Mouse (Mus musculus): Measurements from ENCODE around the gene Scpep1. TPM values are rescaled to one million over a fixed set of nuclear protein-coding genes. Genes with fewer than 3 reads are reported as not detected.
A peak's percentile ranks its signal among the peaks of the same experiment; 100 is the strongest.
"Not testable (repeated sequence)": the region's sequence is repeated elsewhere in the genome, so short reads cannot be mapped to it uniquely, and the experiment has no call there.

The Scpep1 gene
- polyA plus RNA-seq, 1 experiment from 2014 or later = 168 TPM

DNA sequence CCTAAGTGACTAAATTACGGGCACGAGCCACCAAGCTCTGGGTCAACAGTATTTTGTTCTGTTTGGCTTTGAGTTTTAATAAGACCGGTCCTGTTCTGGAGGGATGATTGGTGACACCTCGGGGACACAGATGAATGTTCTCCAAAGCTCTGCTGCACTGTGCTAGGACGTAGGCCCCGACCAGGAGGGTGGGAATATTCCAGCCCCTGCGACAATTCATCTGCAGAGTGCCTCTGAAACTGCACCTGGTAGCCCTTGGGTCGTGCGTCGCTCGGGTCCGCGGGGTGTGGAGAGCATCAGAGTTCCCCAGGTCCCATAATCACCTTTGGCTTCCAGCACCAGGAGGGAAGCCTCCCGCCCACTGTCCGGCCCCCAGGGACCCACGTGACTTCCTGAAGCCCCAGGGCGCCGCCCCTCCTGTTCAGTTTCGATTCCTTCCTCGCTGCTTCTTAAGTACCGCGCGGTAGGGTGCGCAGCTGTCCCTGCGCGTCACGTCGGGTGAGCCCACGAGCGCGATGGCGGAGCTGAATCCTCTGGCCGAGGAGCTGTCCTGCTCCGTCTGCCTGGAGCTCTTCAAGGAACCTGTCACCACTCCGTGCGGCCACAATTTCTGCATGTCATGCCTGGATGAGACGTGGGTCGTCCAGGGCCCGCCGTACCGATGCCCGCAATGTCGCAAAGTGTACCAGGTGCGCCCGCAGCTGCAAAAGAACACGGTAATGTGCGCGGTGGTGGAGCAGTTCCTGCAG, 43.9 kb upstream of the Scpep1 start, which contains the start of gene Trim25:
Trim25 (plus strand) TSS at position 403 of the 749 bp plus-strand sequence.
- peaks cover 31% of the 10 kb centered on the region for H3K4me1 ChIP-seq (ENCODE audit: control insufficient read depth, insufficient read depth, low read length)
- peak within 1 kb of the TSS; percentile 80 for H3K4me2 ChIP-seq (ENCODE audit: low read depth, low read length)
- H3K27ac ChIP-seq (ENCODE audit: low read length) = peak within 1 kb of the TSS; percentile 78
- H3K9ac ChIP-seq (ENCODE audit: low read depth, low read length) = peak within 1 kb of the TSS; percentile 91
- peak; percentile 93 for ATAC-seq
- H3K9me3 ChIP-seq (ENCODE audit: control insufficient read depth, low read length) = no peaks in the 10 kb centered on the region
- H3K27me3 ChIP-seq (replicated peaks; ENCODE audit: control insufficient read depth, insufficient read depth, low read length) = no peaks in the 10 kb centered on the region
- no peaks in the 10 kb centered on the region for H3K36me3 ChIP-seq (ENCODE audit: control insufficient read depth, insufficient read depth, low read length)
- peak within 1 kb of the TSS; percentile 80 for H3K4me3 ChIP-seq (ENCODE audit: low read length)
- 3% methylated on average over 48 of the region's 48 CpGs for WGBS

DNA sequence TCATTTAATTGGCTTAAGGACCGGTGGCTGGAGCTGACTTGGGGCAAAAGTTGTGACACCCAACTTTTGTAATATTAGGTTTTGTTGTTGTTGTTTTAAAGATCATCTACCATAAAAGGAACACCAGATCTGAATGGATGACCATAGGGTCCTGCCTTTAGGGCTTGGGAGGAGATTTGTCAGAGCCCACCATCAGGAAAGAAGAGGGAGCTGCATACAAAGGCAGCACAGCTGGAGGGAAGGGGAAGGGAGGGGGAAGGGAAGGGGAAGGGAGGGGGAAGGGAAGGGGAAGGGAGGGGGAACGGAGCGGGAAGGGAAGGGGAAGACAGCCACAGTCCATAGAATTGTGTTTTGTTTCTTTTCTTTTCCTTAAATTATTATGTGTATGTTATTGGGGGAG, 43.1 kb upstream of the Scpep1 start:
- H3K4me2 ChIP-seq (ENCODE audit: low read depth, low read length) = peak overlapping the region; percentile 80; the same call in 1 of the 2 replicates
- H3K27ac ChIP-seq (ENCODE audit: low read length) = no peak overlapping the region
- no peaks in the 10 kb centered on the region for H3K27me3 ChIP-seq (replicated peaks; ENCODE audit: control insufficient read depth, insufficient read depth, low read length)
- no peak for ATAC-seq
- no peaks in the 10 kb centered on the region for H3K9me3 ChIP-seq (ENCODE audit: control insufficient read depth, low read length)
- whole genome bisulfite sequencing = 24% methylated on average over 3 of the region's 3 CpGs
- H3K4me1 ChIP-seq (ENCODE audit: control insufficient read depth, insufficient read depth, low read length) = peaks cover 28% of the 10 kb centered on the region
- no peak overlapping the region for H3K9ac ChIP-seq (ENCODE audit: low read depth, low read length)
- H3K4me3 ChIP-seq (ENCODE audit: low read length) = no peak overlapping the region
- H3K36me3 ChIP-seq (ENCODE audit: control insufficient read depth, insufficient read depth, low read length) = no peaks in the 10 kb centered on the region

DNA sequence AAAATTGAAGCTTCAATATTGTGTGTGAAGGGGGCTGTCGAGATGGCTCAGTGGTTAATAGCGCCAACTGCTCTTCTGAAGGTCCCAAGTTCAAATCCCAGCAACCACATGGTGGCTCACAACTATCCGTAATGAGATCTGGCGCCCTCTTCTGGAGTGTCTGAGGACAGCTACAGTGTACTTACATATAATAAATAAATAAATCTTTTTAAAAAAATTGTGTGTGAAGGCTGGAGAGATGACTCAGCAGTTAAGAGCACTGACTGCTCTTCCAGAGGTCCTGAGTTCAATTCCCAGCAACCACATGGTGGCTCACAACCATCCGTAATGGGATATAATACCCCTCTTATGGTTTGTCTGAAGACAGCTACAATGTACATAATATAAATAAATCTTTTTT, 42.1 kb upstream of the Scpep1 start:
- H3K27me3 ChIP-seq (replicated peaks; ENCODE audit: control insufficient read depth, insufficient read depth, low read length); ATAC-seq; H3K4me2 ChIP-seq (ENCODE audit: low read depth, low read length); H3K9me3 ChIP-seq (ENCODE audit: control insufficient read depth, low read length); H3K4me3 ChIP-seq (ENCODE audit: low read length); H3K36me3 ChIP-seq (ENCODE audit: control insufficient read depth, insufficient read depth, low read length); H3K27ac ChIP-seq (ENCODE audit: low read length); H3K9ac ChIP-seq (ENCODE audit: low read depth, low read length): not testable (repeated sequence)
- WGBS = 86% methylated on average over 5 of the region's 5 CpGs
- H3K4me1 ChIP-seq (ENCODE audit: control insufficient read depth, insufficient read depth, low read length) = peaks cover 17% of the 10 kb centered on the region; the same call in 1 of the 2 replicates

DNA sequence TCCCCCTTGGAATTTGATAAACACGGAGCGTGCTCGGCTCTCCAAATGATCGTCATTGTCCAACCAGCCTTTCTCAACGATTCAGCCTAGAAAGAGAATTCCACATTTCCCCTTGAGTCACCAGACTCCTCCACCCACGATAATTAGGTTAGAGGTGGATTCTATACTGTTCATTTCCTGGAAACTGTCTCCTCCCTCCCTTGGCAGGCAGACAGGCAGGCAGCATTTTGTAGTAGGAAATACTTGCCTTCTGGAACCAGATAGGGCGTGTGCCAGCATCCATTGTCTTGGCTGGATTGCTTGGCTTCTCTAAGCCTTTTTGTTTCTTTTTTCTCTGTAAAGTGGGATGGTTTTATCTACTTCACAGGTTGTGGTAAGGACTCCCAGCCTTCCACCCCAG, 41.2 kb upstream of the Scpep1 start:
- ATAC-seq = peak; percentile 13; the same call in 1 of the 2 replicates

DNA sequence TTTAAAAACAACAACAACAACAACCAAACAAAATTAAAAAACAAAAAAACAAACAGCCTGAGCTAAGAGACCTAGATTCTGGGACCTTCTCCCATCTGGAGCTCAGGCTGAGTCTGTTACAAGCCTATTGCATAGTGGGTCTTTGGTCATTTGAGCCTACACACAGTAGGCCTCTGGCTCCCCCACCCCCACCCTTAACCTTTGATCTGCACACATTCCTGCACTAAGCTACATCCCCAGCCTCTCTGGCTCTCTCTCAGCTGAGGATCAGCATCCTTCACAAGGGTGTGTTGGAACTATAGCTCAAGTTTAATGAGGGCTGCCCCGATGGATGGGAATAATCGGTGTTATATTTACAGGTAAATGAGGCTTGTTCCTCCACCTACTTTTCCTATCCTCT, 40.4 kb upstream of the Scpep1 start:
- H3K4me2 ChIP-seq (ENCODE audit: low read depth, low read length) = no peak overlapping the region
- WGBS = 83% methylated on average over 2 of the region's 2 CpGs
- H3K36me3 ChIP-seq (ENCODE audit: control insufficient read depth, insufficient read depth, low read length) = no peaks in the 10 kb centered on the region
- H3K4me3 ChIP-seq (ENCODE audit: low read length) = no peak overlapping the region
- no peaks in the 10 kb centered on the region for H3K9me3 ChIP-seq (ENCODE audit: control insufficient read depth, low read length)
- H3K27ac ChIP-seq (ENCODE audit: low read length) = no peak overlapping the region
- H3K27me3 ChIP-seq (replicated peaks; ENCODE audit: control insufficient read depth, insufficient read depth, low read length) = no peaks in the 10 kb centered on the region
- H3K4me1 ChIP-seq (ENCODE audit: control insufficient read depth, insufficient read depth, low read length) = 0 out of 2 replicates have a peak, but pooled peaks cover 8% of the 10 kb centered on the region
- H3K9ac ChIP-seq (ENCODE audit: low read depth, low read length) = no peak overlapping the region
- no peak for ATAC-seq

More for the DNA sequence above, 41.2 kb upstream of the Scpep1 start:
- Histone ChIP-seq H3K4me1 (ENCODE audit: control insufficient read depth, insufficient read depth, low read length) (peaks cover 12% of the 10 kb centered on the region; the same call in 1 of the 2 replicates), H3K4me3 (ENCODE audit: low read length) (no peak overlapping the region), H3K36me3 (ENCODE audit: control insufficient read depth, insufficient read depth, low read length) (no peaks in the 10 kb centered on the region), H3K27me3 (replicated peaks; ENCODE audit: control insufficient read depth, insufficient read depth, low read length) (no peaks in the 10 kb centered on the region), H3K9ac (ENCODE audit: low read depth, low read length) (no peak overlapping the region), H3K27ac (ENCODE audit: low read length) (peak overlapping the region; percentile 34), H3K9me3 (ENCODE audit: control insufficient read depth, low read length) (no peaks in the 10 kb centered on the region), H3K4me2 (ENCODE audit: low read depth, low read length) (no peak overlapping the region; the same call in 1 of the 2 replicates)
- 56% methylated on average over 7 of the region's 7 CpGs for WGBS

DNA sequence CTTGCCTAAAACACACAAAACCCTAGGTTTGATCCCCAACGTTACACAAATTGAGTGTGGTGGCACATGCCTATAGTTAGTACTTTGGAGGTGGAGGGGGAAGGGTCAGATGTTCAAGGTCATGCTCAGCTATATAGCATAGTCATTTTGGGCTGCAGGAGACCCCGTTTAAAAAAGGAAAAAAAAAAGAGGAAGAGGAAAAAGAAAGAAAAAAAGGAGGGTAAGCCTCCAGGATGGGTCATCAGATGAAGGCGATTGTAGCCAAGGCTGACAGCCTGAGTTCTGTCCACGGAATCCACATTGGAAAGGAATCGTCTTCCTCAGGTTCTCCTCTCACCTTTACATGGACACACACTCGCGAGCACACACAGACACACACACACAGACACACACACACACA, 39.2 kb upstream of the Scpep1 start:
- H3K4me3 ChIP-seq (ENCODE audit: low read length) = no peak overlapping the region
- H3K27ac ChIP-seq (ENCODE audit: low read length) = no peak overlapping the region
- H3K27me3 ChIP-seq (replicated peaks; ENCODE audit: control insufficient read depth, insufficient read depth, low read length) = no peaks in the 10 kb centered on the region
- peaks cover 2% of the 10 kb centered on the region; the same call in 1 of the 2 replicates for H3K36me3 ChIP-seq (ENCODE audit: control insufficient read depth, insufficient read depth, low read length)
- H3K9ac ChIP-seq (ENCODE audit: low read depth, low read length) = no peak overlapping the region
- no peak for ATAC-seq
- H3K9me3 ChIP-seq (ENCODE audit: control insufficient read depth, low read length) = no peaks in the 10 kb centered on the region
- H3K4me1 ChIP-seq (ENCODE audit: control insufficient read depth, insufficient read depth, low read length) = 0 out of 2 replicates have a peak, but pooled peaks cover 8% of the 10 kb centered on the region
- 85% methylated on average over 7 of the region's 7 CpGs for WGBS
- no peak overlapping the region for H3K4me2 ChIP-seq (ENCODE audit: low read depth, low read length)

DNA sequence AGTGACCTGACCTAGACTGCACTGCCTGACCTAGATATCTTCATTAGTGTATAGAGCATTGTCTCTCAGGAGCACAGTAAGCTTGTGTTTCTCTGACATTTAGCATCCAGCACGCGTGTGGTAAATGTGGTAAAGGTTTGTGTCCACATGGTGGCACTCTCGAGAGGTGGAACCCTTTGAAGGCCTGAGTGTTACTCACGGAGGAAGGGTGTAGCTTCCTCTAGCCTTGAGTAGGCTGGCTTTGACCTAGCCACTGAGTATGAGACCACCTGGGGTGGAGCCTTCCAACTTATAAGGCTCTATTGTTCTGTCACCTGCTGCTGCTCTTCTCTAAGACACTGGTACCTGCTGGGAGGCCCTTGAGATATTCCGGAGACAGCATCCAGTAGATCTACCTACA, 38.4 kb upstream of the Scpep1 start:
- 0 out of 2 replicates have a peak, but pooled peaks cover 5% of the 10 kb centered on the region for H3K4me1 ChIP-seq (ENCODE audit: control insufficient read depth, insufficient read depth, low read length)
- H3K27me3 ChIP-seq (replicated peaks; ENCODE audit: control insufficient read depth, insufficient read depth, low read length) = no peaks in the 10 kb centered on the region
- H3K9ac ChIP-seq (ENCODE audit: low read depth, low read length) = 0 out of 2 replicates have a peak overlapping the region, but pooled peaks have one; percentile 17
- H3K9me3 ChIP-seq (ENCODE audit: control insufficient read depth, low read length) = no peaks in the 10 kb centered on the region
- 22% methylated on average over 5 of the region's 5 CpGs for WGBS
- peak; percentile 35; the same call in 1 of the 2 replicates for ATAC-seq
- H3K4me3 ChIP-seq (ENCODE audit: low read length) = no peak overlapping the region
- H3K4me2 ChIP-seq (ENCODE audit: low read depth, low read length) = no peak overlapping the region
- no peak overlapping the region for H3K27ac ChIP-seq (ENCODE audit: low read length)
- H3K36me3 ChIP-seq (ENCODE audit: control insufficient read depth, insufficient read depth, low read length) = peaks cover 2% of the 10 kb centered on the region; the same call in 1 of the 2 replicates

DNA sequence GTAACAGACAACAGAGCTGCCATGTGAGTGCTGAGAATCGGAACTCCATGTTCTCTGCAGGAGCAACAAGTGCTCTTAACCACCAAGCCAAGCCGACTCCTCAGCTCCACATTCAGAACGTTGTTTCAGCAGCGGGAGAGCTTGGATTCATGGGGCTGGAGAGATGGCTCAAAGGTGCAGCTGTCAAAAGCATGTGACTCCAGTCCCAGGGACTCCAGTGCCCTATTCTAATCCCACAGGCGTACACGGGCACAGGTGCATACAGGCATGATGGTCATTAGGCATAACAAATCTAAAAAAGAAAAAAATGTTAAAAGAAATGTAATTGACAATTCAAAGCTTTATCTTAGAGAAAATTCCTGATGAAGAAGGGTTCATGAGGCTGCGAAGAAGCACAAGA, 37.9 kb upstream of the Scpep1 start:
- no peak for ATAC-seq
- H3K27ac ChIP-seq (ENCODE audit: low read length) = no peak overlapping the region
- H3K9ac ChIP-seq (ENCODE audit: low read depth, low read length) = no peak overlapping the region
- H3K4me1 ChIP-seq (ENCODE audit: control insufficient read depth, insufficient read depth, low read length) = 0 out of 2 replicates have a peak, but pooled peaks cover 4% of the 10 kb centered on the region
- no peaks in the 10 kb centered on the region for H3K27me3 ChIP-seq (replicated peaks; ENCODE audit: control insufficient read depth, insufficient read depth, low read length)
- peaks cover 2% of the 10 kb centered on the region; the same call in 1 of the 2 replicates for H3K36me3 ChIP-seq (ENCODE audit: control insufficient read depth, insufficient read depth, low read length)
- no peak overlapping the region for H3K4me2 ChIP-seq (ENCODE audit: low read depth, low read length)
- H3K4me3 ChIP-seq (ENCODE audit: low read length) = no peak overlapping the region
- H3K9me3 ChIP-seq (ENCODE audit: control insufficient read depth, low read length) = no peaks in the 10 kb centered on the region
- WGBS = 55% methylated on average over 7 of the region's 7 CpGs

DNA sequence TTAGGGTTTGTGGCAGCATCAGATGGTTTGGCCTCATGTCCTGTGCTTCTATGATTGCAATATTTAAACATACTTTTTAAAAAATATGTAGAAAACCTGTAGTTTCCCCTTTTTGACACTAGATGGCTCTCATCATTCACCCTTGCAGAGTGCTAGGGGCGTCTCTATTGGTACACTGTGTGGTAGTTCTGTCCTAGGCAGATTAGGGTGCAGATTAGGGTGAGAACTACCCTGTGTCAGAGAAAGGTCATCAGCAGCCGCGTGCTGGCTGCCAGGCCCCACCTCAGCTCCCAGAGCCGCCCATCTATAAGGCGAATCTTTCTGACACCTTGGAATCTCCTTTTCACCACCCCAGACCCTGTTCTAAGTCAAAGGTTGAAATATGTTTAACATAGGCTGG, 34.3 kb upstream of the Scpep1 start:
- ATAC-seq = 0 out of 2 replicates have a peak, but pooled peaks have one; percentile 38
- peaks cover 2% of the 10 kb centered on the region; the same call in 1 of the 2 replicates for H3K36me3 ChIP-seq (ENCODE audit: control insufficient read depth, insufficient read depth, low read length)
- no peaks in the 10 kb centered on the region for H3K9me3 ChIP-seq (ENCODE audit: control insufficient read depth, low read length)
- H3K27ac ChIP-seq (ENCODE audit: low read length) = no peak overlapping the region
- no peak overlapping the region for H3K9ac ChIP-seq (ENCODE audit: low read depth, low read length)
- no peaks in the 10 kb centered on the region for H3K4me1 ChIP-seq (ENCODE audit: control insufficient read depth, insufficient read depth, low read length)
- no peak overlapping the region for H3K4me2 ChIP-seq (ENCODE audit: low read depth, low read length)
- H3K27me3 ChIP-seq (replicated peaks; ENCODE audit: control insufficient read depth, insufficient read depth, low read length) = no peaks in the 10 kb centered on the region
- H3K4me3 ChIP-seq (ENCODE audit: low read length) = no peak overlapping the region
- 68% methylated on average over 5 of the region's 5 CpGs for WGBS

All from intestine, embryonic 16.5 days (tissue).